Mouse (Mus musculus): Measurements from ENCODE around the gene Rab30.

The Rab30 gene

DNA sequence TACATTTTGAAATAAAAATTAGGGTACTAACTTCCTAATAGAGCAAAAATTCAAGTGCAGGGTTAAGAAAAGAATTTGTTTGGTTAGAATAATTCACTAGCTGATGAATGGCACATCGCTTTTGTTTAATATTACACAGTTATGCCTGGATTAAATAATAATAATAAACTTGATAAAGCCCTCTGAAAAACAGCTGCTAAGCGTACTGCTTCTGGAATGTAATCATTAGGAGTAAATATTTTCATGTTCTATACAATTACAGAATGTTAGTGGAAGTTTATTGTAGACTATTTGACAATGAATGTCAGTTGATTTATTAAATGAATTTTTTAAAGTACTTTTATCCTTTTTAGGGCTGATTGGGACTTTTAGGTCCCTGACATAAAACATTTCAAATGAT lies 100.9 kb downstream of the Rab30 start:
- no peak for DNase-seq (ENCODE audit: low spot score)

DNA sequence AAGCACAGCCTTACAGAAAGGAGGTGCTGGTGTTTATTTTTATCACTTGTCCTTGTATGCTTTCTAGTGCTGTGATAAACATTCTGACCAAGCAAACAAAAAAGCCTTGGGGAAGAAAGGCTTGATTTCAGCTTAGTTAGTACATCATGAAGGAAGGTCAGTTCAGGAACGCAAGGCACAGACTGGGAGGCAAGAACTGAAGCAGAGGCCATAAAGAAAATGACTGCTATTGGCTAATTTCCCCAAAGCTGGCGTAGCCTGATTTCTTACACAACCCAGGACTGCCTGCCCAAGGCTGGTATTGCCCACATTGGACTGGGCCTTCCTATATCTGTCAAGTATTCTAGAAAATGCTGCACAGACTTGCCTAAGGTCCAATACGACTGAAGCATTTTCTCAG lies 106.8 kb downstream of the Rab30 start:
- no peak for DNase-seq (ENCODE audit: low spot score)

DNA sequence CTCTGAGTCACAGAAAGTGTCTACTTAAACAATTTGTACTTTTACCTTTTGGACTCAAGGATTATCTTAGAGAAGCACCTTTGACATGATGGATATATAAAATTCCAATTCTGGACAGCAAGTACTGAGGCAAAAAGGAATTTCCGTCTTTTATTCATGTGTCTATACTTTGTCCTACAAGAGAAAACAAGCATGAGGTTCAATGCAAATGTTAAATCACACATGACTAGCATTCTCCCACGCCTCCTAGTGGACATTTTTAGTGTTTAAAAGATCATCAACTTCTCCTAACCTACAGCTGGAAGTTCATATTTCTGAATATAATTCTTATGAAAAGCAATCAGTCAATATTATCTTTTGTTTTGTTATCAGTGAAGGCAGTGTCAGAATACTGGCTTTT lies 125.1 kb downstream of the Rab30 start:
- peak; percentile 15 for DNase-seq (ENCODE audit: low spot score)

DNA sequence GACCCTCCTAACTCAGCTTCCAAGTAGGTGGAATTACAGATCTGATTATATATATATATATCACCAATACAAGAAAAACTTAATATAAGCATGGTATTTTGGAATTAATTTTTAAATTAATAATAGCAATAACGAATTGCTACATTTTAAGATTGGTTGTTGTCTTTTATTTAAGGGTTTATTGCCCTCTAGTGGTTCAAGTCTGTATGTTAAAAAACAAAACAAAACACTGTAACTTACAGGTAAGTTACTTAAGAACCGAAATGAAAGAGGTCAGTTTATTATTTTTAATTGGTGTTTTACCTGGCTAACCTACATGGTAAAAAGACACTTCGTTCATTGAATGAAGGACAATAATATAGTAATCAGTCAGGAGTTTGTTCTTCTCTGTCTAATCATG lies 128.8 kb downstream of the Rab30 start:
- no peak for DNase-seq (ENCODE audit: low spot score)

DNA sequence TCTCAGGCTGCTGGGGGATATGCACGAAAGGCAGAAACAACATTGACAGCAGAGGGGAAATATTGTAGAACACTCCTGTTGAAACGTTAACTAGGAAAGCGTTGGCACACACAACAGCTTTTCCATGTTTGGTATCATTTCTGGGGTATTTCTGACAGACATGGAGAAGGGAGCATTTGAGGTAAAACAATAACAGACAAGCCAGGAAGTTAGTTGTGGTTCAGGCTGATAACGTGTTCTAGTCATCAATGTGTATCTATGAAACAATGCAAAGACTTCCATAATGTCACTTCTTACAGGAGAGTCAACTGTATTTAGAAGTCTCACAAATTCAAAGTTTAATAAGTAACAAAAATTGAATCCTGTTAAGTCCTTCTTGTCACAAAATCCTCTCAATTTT lies 130.2 kb downstream of the Rab30 start:
- no peak for DNase-seq (ENCODE audit: low spot score)

DNA sequence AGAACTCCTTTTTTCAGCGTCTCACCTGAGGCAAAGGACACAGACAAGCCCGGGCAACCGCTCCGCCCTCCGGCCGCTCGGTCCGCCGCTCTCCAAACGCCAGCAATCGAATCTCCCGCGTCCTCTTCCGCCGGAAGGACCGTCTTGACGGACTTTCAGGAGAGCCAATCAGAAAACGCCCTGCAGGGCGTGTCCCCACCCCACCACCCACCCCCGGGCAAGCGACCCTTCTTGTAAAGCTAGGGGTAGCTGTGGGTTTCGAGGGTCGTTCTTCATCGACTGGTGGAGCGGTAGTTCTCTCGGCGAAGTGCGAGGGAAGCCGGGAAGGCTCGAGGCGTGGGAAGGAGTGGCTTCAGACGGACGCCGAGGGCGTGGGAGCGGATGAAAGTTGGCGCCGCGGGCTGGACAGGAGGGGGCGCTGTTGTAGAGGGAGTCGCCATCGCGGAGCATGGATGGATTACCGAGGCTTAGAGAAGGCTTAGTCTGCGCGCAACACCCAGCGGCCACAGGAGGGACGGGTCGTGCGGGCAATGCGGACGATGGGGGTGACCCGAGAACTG lies 132.8 kb downstream of the Rab30 start, which contains the start of the genes Ddias and Prcp:
TSS of gene Ddias (minus strand) at position 132 of the 560 bp plus-strand sequence.
TSS of gene Prcp (plus strand) at position 355 of the 560 bp plus-strand sequence.
- peak; percentile 84 for DNase-seq (ENCODE audit: low spot score)

DNA sequence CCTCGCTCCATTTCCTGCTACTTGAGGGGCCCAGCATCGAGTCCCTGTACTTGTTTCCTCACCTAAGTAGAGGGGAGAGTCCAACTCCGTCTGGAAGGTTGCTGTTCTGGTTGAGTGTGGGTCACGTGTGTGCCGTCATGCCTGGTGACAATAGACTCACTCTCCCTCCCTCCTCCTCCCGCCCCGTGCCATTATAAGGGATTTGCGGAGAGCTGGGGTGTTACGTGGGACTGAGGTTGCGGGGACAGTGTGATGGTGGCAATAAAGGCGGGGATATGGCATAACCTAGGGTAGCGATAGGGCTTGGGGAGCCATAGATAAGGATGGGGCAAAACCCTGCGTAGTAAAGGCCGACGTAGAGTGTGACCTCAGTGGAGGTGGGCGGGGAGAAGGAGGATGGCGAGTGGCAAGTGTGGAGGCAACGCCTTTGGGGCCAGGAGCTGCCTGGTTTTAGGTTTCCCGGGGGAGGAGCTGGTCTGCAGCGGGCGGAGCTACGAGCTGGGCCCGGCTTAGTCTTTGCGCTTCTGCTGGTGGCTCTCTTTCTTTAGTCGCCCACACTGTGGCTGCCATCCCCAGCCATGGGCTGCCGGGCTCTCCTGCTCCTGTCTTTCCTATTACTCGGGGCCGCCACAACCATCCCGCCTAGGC lies 133.5 kb downstream of the Rab30 start:
- DNase-seq (ENCODE audit: low spot score) = peak; percentile 82

DNA sequence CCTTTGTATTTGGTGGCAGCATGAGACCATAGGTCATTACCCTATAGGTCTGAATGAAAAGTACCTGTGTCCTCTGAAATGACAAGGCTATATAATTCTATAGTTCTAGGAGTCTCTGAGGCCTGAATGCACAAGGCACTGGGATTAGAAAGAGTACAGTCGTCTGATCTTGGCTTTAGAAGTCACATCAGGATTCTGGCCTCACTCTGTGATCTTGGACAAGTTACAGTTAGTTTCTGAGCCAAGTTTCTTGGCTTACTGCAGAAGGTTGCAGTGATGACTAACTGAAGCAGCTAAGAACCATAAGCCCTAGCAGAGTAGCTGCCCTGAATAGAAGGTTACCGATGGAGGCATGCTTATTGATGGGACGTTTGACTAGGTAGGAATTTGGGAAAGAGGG lies 134.7 kb downstream of the Rab30 start:
- DNase-seq (ENCODE audit: low spot score) = no peak

DNA sequence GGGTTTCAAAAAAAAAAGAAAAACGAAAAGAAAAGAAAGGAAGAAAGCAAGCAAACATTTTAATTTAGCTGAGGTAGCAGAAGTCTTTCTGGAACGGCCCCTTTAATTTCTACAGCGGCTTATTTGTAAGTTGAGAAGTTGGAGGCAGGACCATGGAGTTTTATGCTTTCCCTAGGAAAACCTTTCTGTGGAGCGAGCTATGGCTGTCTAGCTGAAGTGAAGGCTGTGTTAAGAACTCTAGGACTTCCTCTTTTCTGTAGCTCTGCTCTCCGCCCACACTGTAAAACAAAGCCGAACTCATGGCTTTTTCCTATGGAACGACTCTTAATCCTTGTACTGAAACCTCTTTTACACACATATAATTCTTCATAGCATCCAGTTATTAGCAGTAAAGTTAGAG lies 135.1 kb downstream of the Rab30 start:
- no peak for DNase-seq (ENCODE audit: low spot score)

DNA sequence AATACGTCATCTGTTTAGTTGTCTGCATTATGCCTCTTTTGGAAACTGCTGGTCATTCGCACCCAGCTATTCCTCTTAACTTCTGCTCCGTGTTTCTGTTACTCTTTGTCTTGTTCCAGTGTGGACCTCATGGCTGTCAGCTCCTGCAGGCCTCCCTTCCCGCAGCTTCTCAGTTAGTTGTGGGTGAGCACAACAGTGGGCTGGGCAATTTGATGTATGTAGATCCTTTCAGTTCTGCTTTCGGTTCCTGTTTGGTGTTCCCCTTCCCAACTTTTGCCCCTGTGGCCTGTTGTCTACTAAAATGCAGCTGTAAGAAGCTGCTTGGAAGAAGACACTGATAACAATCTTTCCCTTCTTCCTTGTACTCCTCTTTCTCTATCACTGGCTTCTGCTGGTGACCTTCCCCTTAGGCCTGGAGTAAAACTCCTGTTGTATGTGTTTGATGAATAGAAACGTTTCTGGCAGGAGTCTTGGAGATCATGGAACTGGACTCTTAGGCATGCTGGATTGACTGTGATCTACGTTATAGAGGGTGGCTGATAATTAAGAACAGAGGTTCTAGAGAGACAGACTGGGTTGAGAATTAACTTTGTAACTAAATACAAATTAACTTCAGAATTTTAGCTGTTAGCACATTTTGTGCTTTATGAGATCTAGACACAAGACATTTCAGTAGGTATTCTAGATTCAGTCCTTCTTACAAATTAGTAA lies 137.3 kb downstream of the Rab30 start:
- no peak for DNase-seq (ENCODE audit: low spot score)

DNA sequence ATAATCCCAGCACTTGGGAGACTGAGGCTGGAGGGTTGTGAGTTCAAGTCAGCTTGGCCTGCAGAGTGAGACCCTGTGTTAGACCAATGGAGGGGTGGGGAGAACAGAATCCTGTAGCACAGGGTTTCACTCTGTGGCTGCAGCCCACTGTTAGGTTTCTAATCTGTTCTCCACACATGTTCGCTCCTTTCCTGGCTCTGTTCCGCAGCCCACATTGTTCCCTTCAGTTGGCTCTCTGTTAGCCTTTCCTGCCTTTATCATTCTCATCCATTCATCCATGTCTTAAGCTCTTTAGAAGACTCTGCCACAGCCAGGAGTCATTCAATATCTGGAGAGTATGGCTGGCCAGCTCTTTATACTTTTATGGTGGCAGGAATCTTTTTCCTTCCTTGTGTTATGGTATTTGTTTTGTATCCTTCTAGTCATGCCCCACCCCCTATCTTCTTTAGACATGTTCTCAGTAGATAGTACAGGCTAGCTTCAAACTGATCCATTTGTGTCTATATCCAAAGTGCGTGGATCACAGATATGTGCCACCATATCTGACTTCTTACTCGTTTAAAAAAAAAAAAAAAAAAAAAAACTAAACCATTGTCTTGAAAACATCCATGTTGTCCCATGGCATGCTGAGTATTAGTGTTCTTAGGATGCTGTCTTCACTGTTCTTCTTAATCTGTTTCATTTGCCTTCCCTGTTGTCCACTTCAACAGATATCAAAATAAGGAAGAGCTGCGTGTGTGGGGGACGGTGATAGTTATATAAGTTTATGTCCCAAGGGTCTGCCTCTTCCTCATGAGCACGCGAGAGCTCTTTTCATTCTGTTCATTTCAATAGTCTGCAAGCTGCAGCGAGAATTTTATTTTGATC lies 142.7 kb downstream of the Rab30 start:
- DNase-seq (ENCODE audit: low spot score) = no peak

DNA sequence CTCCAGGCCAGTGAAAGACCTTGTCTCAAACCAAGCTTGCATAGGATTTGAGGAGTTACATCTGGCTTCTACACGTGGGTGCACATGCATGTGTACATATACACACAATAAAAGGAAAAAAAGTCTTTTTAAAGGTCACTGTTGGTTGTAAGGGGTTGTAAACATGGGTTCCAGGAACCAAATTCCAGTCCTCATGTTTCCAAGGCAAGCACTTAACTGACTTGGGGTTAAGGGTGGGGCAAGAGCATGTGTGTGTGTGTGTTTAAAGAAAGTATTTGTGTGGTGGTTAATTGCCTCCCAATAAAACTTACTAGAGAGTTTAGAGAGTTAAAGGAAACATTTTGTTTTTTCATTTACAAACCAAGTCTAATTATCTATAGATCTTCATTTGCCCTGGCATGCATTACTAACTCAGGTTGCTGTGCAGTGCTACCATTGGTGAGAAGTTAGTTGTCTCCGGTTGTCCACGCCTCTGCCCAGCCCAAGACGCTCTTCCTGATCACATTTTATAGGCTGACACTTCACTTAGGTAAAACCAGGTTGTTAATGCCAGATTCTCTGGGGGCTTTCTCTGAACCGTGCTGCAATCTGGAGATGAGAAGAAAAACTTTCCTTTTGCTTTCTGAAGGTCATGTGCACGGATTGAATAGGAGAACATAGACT lies 143.7 kb downstream of the Rab30 start:
- no peak for DNase-seq (ENCODE audit: low spot score)

DNA sequence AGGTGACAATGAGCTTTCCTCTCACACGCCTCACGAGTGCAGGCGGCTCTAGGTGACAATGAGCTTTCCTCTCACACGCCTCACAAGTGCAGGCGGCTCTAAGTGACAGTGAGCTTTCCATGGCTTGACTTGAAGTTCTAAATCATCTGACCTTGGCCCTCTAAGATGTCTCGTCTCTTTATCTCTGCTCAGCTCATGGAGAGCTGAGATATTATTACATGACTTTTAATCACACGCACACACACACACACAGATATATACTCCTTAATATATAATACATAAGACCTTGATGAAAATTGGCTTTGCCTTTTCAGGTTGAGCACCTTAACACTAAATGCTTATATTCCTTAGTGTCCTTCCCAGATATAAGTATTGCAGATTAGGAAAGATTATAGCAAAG lies 145.4 kb downstream of the Rab30 start:
- DNase-seq (ENCODE audit: low spot score) = no peak

DNA sequence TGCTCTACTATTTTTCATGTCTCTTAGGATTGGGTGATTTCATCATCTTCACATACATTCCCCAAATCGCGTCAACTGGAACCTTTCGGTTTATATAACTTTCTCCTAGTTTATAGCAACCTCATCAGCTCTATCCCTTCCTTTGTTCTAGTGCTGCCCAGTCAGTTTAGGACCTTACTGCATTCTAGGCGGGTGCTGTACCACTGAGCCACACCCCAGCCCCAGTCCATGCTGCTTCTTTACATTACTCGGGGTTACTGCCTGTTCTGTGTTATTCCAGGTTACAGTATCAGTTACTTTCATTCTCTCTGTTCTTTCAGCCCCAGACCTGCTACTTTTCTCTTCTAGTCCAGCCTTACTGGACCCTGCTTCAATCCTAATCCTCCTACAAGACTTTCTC lies 145.8 kb downstream of the Rab30 start:
- DNase-seq (ENCODE audit: low spot score) = no peak

DNA sequence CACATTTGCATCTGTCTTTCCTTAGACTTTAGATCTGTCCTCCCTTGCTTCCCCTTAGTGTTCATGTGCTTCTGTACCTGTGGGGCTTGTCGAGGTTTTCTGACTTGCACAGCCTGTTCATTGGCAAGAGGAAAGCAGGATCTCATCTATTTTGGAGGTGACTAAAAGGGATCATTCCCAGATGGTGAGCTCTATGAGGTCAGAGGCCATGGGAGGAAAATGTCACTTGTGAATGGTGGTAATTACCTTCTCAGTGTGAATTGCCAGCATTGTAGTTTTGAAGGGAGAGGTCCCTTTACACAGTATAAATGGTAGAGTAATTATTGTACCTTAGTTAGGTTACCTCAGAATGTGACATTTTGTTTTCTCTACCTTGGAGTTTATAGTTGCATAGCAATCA lies 148.8 kb downstream of the Rab30 start:
- no peak for DNase-seq (ENCODE audit: low spot score)

DNA sequence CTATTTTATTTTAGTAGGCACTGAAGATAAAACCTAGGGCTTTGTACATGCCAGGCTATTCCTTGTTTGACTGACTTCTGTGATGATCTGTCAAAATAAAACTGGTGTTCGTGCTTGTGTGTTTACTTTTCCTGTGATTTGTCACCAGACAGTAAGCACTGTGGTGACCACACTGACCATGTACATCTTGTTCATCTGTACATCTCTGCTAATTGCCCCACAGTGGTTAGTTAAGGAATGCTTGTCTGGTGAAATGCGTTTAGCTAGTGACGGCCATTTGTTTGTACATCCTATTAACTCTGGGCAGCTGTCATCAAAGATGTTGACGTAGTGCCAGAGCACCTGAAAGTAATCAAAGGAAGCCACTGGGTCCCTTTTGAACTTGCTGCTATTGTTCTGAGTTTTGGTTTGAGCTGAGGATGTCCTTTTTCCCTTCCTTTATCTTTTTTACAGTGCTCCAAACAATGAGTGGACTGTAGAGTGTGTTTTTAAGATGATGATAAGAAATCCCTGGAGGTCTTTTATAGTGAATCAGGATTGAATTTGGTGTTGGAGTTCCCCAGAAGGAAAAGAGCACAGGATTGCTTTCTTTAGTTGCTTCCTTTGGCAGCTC lies 149.3 kb downstream of the Rab30 start:
- no peak for DNase-seq (ENCODE audit: low spot score)

DNA sequence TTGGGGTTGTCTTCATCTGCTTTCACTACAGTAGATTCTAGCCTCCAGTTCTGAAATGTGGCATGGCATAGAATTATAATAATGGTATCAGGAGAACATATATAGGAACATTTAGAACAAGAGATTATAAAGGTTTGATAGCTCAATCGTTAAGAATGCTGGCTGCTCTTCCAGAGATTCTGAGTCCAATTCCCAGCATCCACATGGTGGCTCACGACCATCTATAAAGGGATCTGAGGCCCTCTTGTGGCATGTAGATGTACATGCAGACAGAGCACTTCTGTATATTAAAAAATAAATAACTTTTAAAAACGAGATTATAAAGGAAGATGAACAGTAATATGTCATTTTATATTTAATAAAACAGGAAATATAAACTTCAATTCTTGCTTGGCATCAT lies 152.1 kb downstream of the Rab30 start:
- no peak for DNase-seq (ENCODE audit: low spot score)

Measured in left cerebral cortex, adult 11 months (tissue).